ENCODE assay signal across 16 mouse cellular contexts in genomic region chr15:99454585-99455279, GRCm38 (mm10). TPM values are rescaled to one million over a fixed set of nuclear protein-coding genes. Genes with fewer than 3 reads are reported as not detected.
DNase-seq lines count a peak whose midpoint lies in the region; ATAC-seq and TF ChIP-seq lines count a peak whose summit lies in the region.
"Had no signal": no experiment of that assay in that cellular context is flagged by ENCODE, and none has a peak within 500 bp of the region (broad histone marks: within the 10 kb centered on the region; RNA-seq: fewer than 3 reads in every experiment).

No protein-coding gene starts in this region.

- no peak for ATAC-seq in heart, embryonic 12.5 days (ENCODE audit: insufficient number of reproducible peaks, low FRiP score)
- ATAC-seq in midbrain, embryonic 12.5 days (ENCODE audit: low FRiP score, low read depth) = no peak
- no peak for ATAC-seq in midbrain, embryonic 16.5 days
- no peak for ATAC-seq in hindbrain, embryonic 14.5 days (ENCODE audit: low FRiP score)
- ATAC-seq in neural tube, embryonic 15.5 days (ENCODE audit: low FRiP score) = no peak
- no peak for ATAC-seq in megakaryocyte-erythroid progenitor cell, adult 5-6 weeks (replicated peaks; ENCODE audit: low FRiP score, low TSS enrichment, poor library complexity, severe bottlenecking)

- DNase-seq in heart, adult 2 months = no peak
- DNase-seq in hindbrain, embryonic 14.5 days (ENCODE audit: low spot score) = no peak
- DNase-seq in embryo, embryonic 10.5 days (ENCODE audit: low spot score) = no peak
- DNase-seq: adrenal gland, postnatal 36 days; cerebellum, postnatal 36 days; gastrocnemius, adult 2 months; heart, postnatal 10 days; kidney, adult 18-20 months; lung, postnatal 36 days; retina, postnatal 1 day; spleen, adult 18-20 months had no signal

- no peak for TF ChIP-seq CTCF in heart, adult 2 months (IDR thresholded peaks at IDR 0.05)

- no peak overlapping the region for H3K27ac ChIP-seq in heart, embryonic 12.5 days (ENCODE audit: poor library complexity, severe bottlenecking)
- no peak overlapping the region for H3K27ac ChIP-seq in heart, adult 2 months
- 0 out of 2 replicates have a peak overlapping the region, but pooled peaks have one; percentile 10 for H3K27ac ChIP-seq in midbrain, embryonic 12.5 days (replicated peaks)
- H3K27ac ChIP-seq in midbrain, embryonic 16.5 days (ENCODE audit: low read length) = no peak overlapping the region
- H3K27ac ChIP-seq in hindbrain, embryonic 14.5 days = no peak overlapping the region
- H3K27ac ChIP-seq in neural tube, embryonic 15.5 days (replicated peaks) = peak overlapping the region; percentile 96; the same call in 1 of the 2 replicates
- H3K27ac ChIP-seq: gastrocnemius, adult 2 months had no signal

- H3K9ac ChIP-seq in heart, embryonic 12.5 days = peak overlapping the region; percentile 0; the same call in 1 of the 2 replicates
- H3K9ac ChIP-seq in heart, adult 2 months (ENCODE audit: low read depth, low read length) = no peak overlapping the region
- H3K9ac ChIP-seq in midbrain, embryonic 12.5 days (replicated peaks) = no peak overlapping the region
- no peak overlapping the region for H3K9ac ChIP-seq in midbrain, embryonic 16.5 days (ENCODE audit: low read depth, low read length)
- no peak overlapping the region for H3K9ac ChIP-seq in hindbrain, embryonic 14.5 days
- no peak overlapping the region for H3K9ac ChIP-seq in neural tube, embryonic 15.5 days (replicated peaks)

- no peaks in the 10 kb centered on the region for H3K9me3 ChIP-seq in heart, embryonic 12.5 days (replicated peaks)
- no peaks in the 10 kb centered on the region for H3K9me3 ChIP-seq in midbrain, embryonic 12.5 days
- no peaks in the 10 kb centered on the region for H3K9me3 ChIP-seq in midbrain, embryonic 16.5 days (replicated peaks; ENCODE audit: control insufficient read depth, low read length, poor library complexity, severe bottlenecking)
- H3K9me3 ChIP-seq in hindbrain, embryonic 14.5 days (ENCODE audit: control insufficient read depth, low read length) = no peaks in the 10 kb centered on the region
- H3K9me3 ChIP-seq in neural tube, embryonic 15.5 days (replicated peaks) = no peaks in the 10 kb centered on the region

- H3K79me2 ChIP-seq in heart, adult 2 months (replicated peaks; ENCODE audit: control insufficient read depth, insufficient read depth, low read length) = peaks cover 4% of the 10 kb centered on the region; the same call in 1 of the 2 replicates

- intact Hi-C loops in heart, adult 2 months (cut with DNase I) = no loop called here

- no peak for TF ChIP-seq POLR2A in heart, adult 2 months (IDR thresholded peaks at IDR 0.05; ENCODE audit: insufficient read depth, low read depth, low read length)

- TF ChIP-seq EP300 in heart, adult 2 months (IDR thresholded peaks at IDR 0.05; ENCODE audit: insufficient read depth, low read depth, low read length) = no peak

- peaks cover 15% of the 10 kb centered on the region for H3K36me3 ChIP-seq in heart, embryonic 12.5 days
- peaks cover 2% of the 10 kb centered on the region; the same call in 1 of the 2 replicates for H3K36me3 ChIP-seq in heart, adult 2 months (ENCODE audit: control insufficient read depth, insufficient read depth, low read length)
- H3K36me3 ChIP-seq in midbrain, embryonic 12.5 days = peaks cover 2% of the 10 kb centered on the region; the same call in 1 of the 2 replicates
- no peaks in the 10 kb centered on the region for H3K36me3 ChIP-seq in midbrain, embryonic 16.5 days (ENCODE audit: control insufficient read depth, insufficient read depth, low read length)
- peaks cover 11% of the 10 kb centered on the region for H3K36me3 ChIP-seq in hindbrain, embryonic 14.5 days (replicated peaks; ENCODE audit: control insufficient read depth, insufficient read depth)
- H3K36me3 ChIP-seq in neural tube, embryonic 15.5 days = peaks cover 8% of the 10 kb centered on the region

- H3K4me3 ChIP-seq in heart, embryonic 12.5 days = no peak overlapping the region
- no peak overlapping the region for H3K4me3 ChIP-seq in heart, adult 2 months
- H3K4me3 ChIP-seq in midbrain, embryonic 12.5 days = no peak overlapping the region
- no peak overlapping the region for H3K4me3 ChIP-seq in midbrain, embryonic 16.5 days (ENCODE audit: low read depth, low read length)
- H3K4me3 ChIP-seq in hindbrain, embryonic 14.5 days (replicated peaks; ENCODE audit: low read length) = no peak overlapping the region
- no peak overlapping the region for H3K4me3 ChIP-seq in neural tube, embryonic 15.5 days (replicated peaks)
- H3K4me3 ChIP-seq: gastrocnemius, adult 2 months had no signal

- H3K4me1 ChIP-seq in heart, embryonic 12.5 days (replicated peaks) = peaks cover 69% of the 10 kb centered on the region
- peaks cover 3% of the 10 kb centered on the region for H3K4me1 ChIP-seq in heart, adult 2 months (ENCODE audit: control insufficient read depth, insufficient read depth, low read length)
- H3K4me1 ChIP-seq in midbrain, embryonic 12.5 days = peaks cover 49% of the 10 kb centered on the region
- H3K4me1 ChIP-seq in midbrain, embryonic 16.5 days (ENCODE audit: control insufficient read depth, insufficient read depth, low read length) = peaks cover 37% of the 10 kb centered on the region
- peaks cover 45% of the 10 kb centered on the region for H3K4me1 ChIP-seq in hindbrain, embryonic 14.5 days (replicated peaks; ENCODE audit: control insufficient read depth, insufficient read depth, low read length)
- peaks cover 63% of the 10 kb centered on the region for H3K4me1 ChIP-seq in neural tube, embryonic 15.5 days

- 79% methylated on average over 7 of the region's 7 CpGs for WGBS in heart, embryonic 12.5 days
- 82% methylated on average over 7 of the region's 7 CpGs for WGBS in heart, adult 2 months
- WGBS in midbrain, embryonic 12.5 days = 81% methylated on average over 7 of the region's 7 CpGs
- WGBS in midbrain, embryonic 16.5 days = 68% methylated on average over 7 of the region's 7 CpGs
- 64% methylated on average over 7 of the region's 7 CpGs for WGBS in hindbrain, embryonic 14.5 days
- WGBS in neural tube, embryonic 15.5 days = 71% methylated on average over 7 of the region's 7 CpGs

- 0 out of 2 replicates have a peak overlapping the region, but pooled peaks have one; percentile 1 for H3K4me2 ChIP-seq in heart, embryonic 12.5 days
- no peak overlapping the region for H3K4me2 ChIP-seq in midbrain, embryonic 12.5 days (replicated peaks)
- no peak overlapping the region for H3K4me2 ChIP-seq in midbrain, embryonic 16.5 days (ENCODE audit: low read length)
- H3K4me2 ChIP-seq in hindbrain, embryonic 14.5 days (replicated peaks) = peak overlapping the region; percentile 76
- H3K4me2 ChIP-seq in neural tube, embryonic 15.5 days = peak overlapping the region; percentile 81; the same call in 1 of the 2 replicates

- H3K27me3 ChIP-seq in heart, embryonic 12.5 days (replicated peaks) = no peaks in the 10 kb centered on the region
- no peaks in the 10 kb centered on the region for H3K27me3 ChIP-seq in heart, adult 2 months (ENCODE audit: control insufficient read depth, insufficient read depth, low read length)
- H3K27me3 ChIP-seq in midbrain, embryonic 12.5 days = no peaks in the 10 kb centered on the region
- H3K27me3 ChIP-seq in midbrain, embryonic 16.5 days (ENCODE audit: control insufficient read depth, insufficient read depth, low read depth, low read length) = no peaks in the 10 kb centered on the region
- H3K27me3 ChIP-seq in hindbrain, embryonic 14.5 days (ENCODE audit: control insufficient read depth, insufficient read depth, low read length) = no peaks in the 10 kb centered on the region
- no peaks in the 10 kb centered on the region for H3K27me3 ChIP-seq in neural tube, embryonic 15.5 days (replicated peaks)

RNA-seq across cellular contexts. Expression of gene Nckap5l, which starts 2.8 kb away (rescaled TPM):
- polyA plus RNA-seq in heart, embryonic 12.5 days (2016; fragmentation: Nextera tagmentation; extraction: Ambion mirVana) = 11.4 and 12.0 TPM in 2 replicates
- 1 to 10 TPM; 4.2 to 5.2 TPM for total RNA-seq in heart, adult 2 months (2021)
- 3.5 and 4.5 TPM in 2 replicates for polyA plus RNA-seq in heart, adult 2 months (2012; rRNA removed)
- 12.9 and 15.8 TPM in 2 replicates for polyA plus RNA-seq in midbrain, embryonic 12.5 days (2016; fragmentation: Nextera tagmentation; extraction: Ambion mirVana)
- 16.2 and 17.1 TPM in 2 replicates for polyA plus RNA-seq in midbrain, embryonic 16.5 days (2015; fragmentation: Nextera tagmentation; extraction: Ambion mirVana)
- 16.2 and 19.3 TPM in 2 replicates for polyA plus RNA-seq in hindbrain, embryonic 14.5 days (2014; fragmentation: Nextera tagmentation; extraction: Ambion mirVana)
- 12.4 and 13.0 TPM in 2 replicates for polyA plus RNA-seq in neural tube, embryonic 15.5 days (2015; fragmentation: Nextera tagmentation; extraction: Ambion mirVana)
- total RNA-seq in megakaryocyte-erythroid progenitor cell, adult 5-6 weeks (2014; fragmentation: Nextera tagmentation) = 1.6 and 16.0 TPM in 2 replicates
- total RNA-seq in megakaryocyte-erythroid progenitor cell, adult 5-6 weeks (2017) = 0.52 and 7.4 TPM in 2 replicates

RNA-seq across cellular contexts. Expression of gene Bcdin3d, which starts 19.8 kb away (rescaled TPM):
- polyA plus RNA-seq in heart, embryonic 12.5 days (2016; fragmentation: Nextera tagmentation; extraction: Ambion mirVana) = 11.3 and 12.2 TPM in 2 replicates
- total RNA-seq in heart, adult 2 months (2021) = 1 to 10 TPM; 2.5 to 3.1 TPM
- polyA plus RNA-seq in heart, adult 2 months (2012; rRNA removed) = 4.2 and 4.3 TPM in 2 replicates
- polyA plus RNA-seq in midbrain, embryonic 12.5 days (2016; fragmentation: Nextera tagmentation; extraction: Ambion mirVana) = 19.9 and 20.1 TPM in 2 replicates
- 19.0 and 21.6 TPM in 2 replicates for polyA plus RNA-seq in midbrain, embryonic 16.5 days (2015; fragmentation: Nextera tagmentation; extraction: Ambion mirVana)
- 16.5 and 19.6 TPM in 2 replicates for polyA plus RNA-seq in hindbrain, embryonic 14.5 days (2014; fragmentation: Nextera tagmentation; extraction: Ambion mirVana)
- polyA plus RNA-seq in neural tube, embryonic 15.5 days (2015; fragmentation: Nextera tagmentation; extraction: Ambion mirVana) = 17.0 and 19.0 TPM in 2 replicates
- 6.5 and 11.4 TPM in 2 replicates for total RNA-seq in megakaryocyte-erythroid progenitor cell, adult 5-6 weeks (2014; fragmentation: Nextera tagmentation)
- 5.3 and 6.6 TPM in 2 replicates for total RNA-seq in megakaryocyte-erythroid progenitor cell, adult 5-6 weeks (2017)

Comparison
In these comparisons a context has a peak if more than half of its experiments do, and no peak if none do; other contexts are left out.
1. H3K27ac ChIP-seq: peak in midbrain, embryonic 12.5 days (single experiment) and neural tube, embryonic 15.5 days (single experiment); none in heart, embryonic 12.5 days (single experiment), heart, adult 2 months (single experiment), midbrain, embryonic 16.5 days (single experiment) and hindbrain, embryonic 14.5 days (single experiment).
2. H3K4me2 ChIP-seq: peak in heart, embryonic 12.5 days (single experiment), hindbrain, embryonic 14.5 days (single experiment) and neural tube, embryonic 15.5 days (single experiment); none in midbrain, embryonic 12.5 days (single experiment) and midbrain, embryonic 16.5 days (single experiment).